Mouse (Mus musculus) heart, adult 2 months (tissue): Measurements from ENCODE around the gene Dtx3l.

ENCODE experiments used
- CTCF ChIP-seq: fragments of 200-600 bp; IDR thresholded peaks from 2 replicates; pipeline ENCODE4 v1.8.1; 2022; ENCODE audit warnings: antibody characterized with exemption, mild to moderate bottlenecking, moderate library complexity
- POLR2A ChIP-seq: fragments of 200-500 bp; IDR thresholded peaks from 2 replicates; pipeline ENCODE4 v1.6.1; 2011; ENCODE audit warnings: mild to moderate bottlenecking, low read depth, low read length, control low read depth; ENCODE audit not compliant: insufficient read depth

DNA sequence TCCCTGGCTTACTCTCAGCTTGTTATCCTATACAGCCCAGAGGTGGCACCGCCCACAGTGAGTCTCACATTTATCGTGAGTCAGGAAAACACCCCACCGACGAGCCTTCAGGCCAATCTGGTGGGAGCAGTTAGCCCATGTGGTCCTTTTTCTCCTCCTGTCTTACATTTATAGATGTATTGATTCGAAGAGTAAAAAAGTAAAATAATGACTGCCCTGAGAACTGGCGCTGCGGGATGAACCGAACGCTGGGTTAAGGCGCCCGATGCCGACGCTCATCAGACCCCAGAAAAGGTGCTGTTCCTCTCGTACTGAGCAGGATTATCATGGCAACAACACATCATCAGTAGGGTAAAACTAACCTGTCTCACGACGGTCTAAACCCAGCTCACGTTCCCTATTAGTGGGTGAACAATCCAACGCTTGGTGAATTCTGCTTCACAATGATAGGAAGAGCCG, 42.4 kb upstream of the Dtx3l start:
- no peak for TF ChIP-seq POLR2A
- no peak for TF ChIP-seq CTCF
